Mouse (Mus musculus) spleen, adult 2 months (tissue): Measurements from ENCODE around the gene Gm30302.

Experiments used
- CTCF ChIP-seq: fragments of 200-500 bp; IDR thresholded peaks from 2 replicates; pipeline ENCODE4 v1.5.1; 2011; ENCODE audit warnings: mild to moderate bottlenecking, inconsistent platforms; ENCODE audit not compliant: insufficient read depth, insufficient read length, insufficient replicate concordance; ENCODE audit errors: extremely low read depth
- POLR2A ChIP-seq: fragments of 200-500 bp; IDR thresholded peaks from 2 replicates; pipeline ENCODE4 v1.6.1; 2011; ENCODE audit warnings: low read depth, low read length, inconsistent platforms

DNA sequence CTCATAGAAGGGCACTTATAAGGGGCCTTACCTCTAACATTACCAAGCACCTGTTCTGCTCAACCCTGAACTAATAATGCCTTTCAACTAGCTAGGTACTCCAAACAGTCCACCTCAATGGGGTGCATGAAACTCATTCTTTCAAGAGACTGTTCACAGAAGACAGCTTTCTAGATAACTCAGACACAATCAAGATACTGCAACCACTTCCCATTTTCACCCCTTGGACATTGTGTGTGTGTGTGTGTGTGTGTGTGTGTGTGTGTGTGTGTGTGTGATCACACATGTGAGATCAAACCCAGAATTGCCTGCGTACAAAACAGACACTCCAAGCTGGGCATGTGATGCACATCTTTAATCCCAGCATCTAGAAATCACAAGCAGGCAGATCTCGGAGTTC is 60.8 kb downstream of the Gm30302 start:
- no peak for TF ChIP-seq POLR2A
- TF ChIP-seq CTCF = no peak
